Mouse (Mus musculus) G1E (cell line): ENCODE data around the gene Armc9. TPM values are rescaled to one million over a fixed set of nuclear protein-coding genes. Genes with fewer than 3 reads are reported as not detected.
A peak's percentile ranks its signal among the peaks of the same experiment; 100 is the strongest.

ENCODE experiments used
- ATAC-seq: 2 replicates; pipeline ENCODE4 v1.8.0; 2016; ENCODE audit warnings: mild to moderate bottlenecking; ENCODE audit not compliant: insufficient number of reproducible peaks, poor library complexity, low FRiP score, severe bottlenecking; ENCODE audit errors: extremely low read depth
- DNase-seq: peaks from one replicate; pipeline ENCODE4 v3.0.0; 2012; ENCODE audit warnings: low spot score
- H3K27me3 ChIP-seq: 2 replicates; pipeline ENCODE4 v1.6.1; 2012; ENCODE audit warnings: mild to moderate bottlenecking, low read length, inconsistent platforms; ENCODE audit not compliant: insufficient read depth
- H3K36me3 ChIP-seq: replicated peaks from 2 replicates; pipeline ENCODE3; 2012; ENCODE audit warnings: mild to moderate bottlenecking, inconsistent platforms
- H3K4me1 ChIP-seq: 2 replicates; pipeline ENCODE4 v1.6.1; 2012; ENCODE audit warnings: low read depth, low read length, inconsistent platforms, mixed read lengths; ENCODE audit not compliant: insufficient read depth
- H3K4me3 ChIP-seq: 2 replicates; pipeline ENCODE4 v1.5.1; 2012; ENCODE audit warnings: low read depth, mild to moderate bottlenecking, inconsistent platforms, low read length, moderate library complexity, mixed read lengths
- H3K9me3 ChIP-seq: replicated peaks from 2 replicates; pipeline ENCODE4 v1.6.1; 2012; ENCODE audit warnings: inconsistent platforms
- CTCF ChIP-seq: IDR thresholded peaks from 2 replicates; pipeline ENCODE4 v1.5.1; 2012; ENCODE audit warnings: low read depth, low read length, inconsistent platforms, mixed read lengths
- GATA1 ChIP-seq: IDR thresholded peaks from 2 replicates; pipeline ENCODE4 v1.6.1; 2012; ENCODE audit warnings: borderline replicate concordance, low read length, inconsistent platforms, mixed read lengths
- GATA2 ChIP-seq: IDR thresholded peaks from 2 replicates; pipeline ENCODE4 v1.6.1; 2012; ENCODE audit warnings: low read depth, low read length, inconsistent platforms, borderline replicate concordance
- POLR2AphosphoS5 ChIP-seq: IDR thresholded peaks from 2 replicates; pipeline ENCODE4 v1.6.1; 2012; ENCODE audit warnings: low read depth, low read length, inconsistent platforms; ENCODE audit not compliant: insufficient replicate concordance
- TAL1 ChIP-seq: conservative IDR thresholded peaks from 2 replicates; pipeline ENCODE4 v1.6.1; 2012; ENCODE audit warnings: low read depth, low read length, inconsistent platforms, mixed read lengths
- polyA plus RNA-seq: library from polyadenylated mRNA; stranded (reverse); fragments of >175 nt; gene quantifications from 2 replicates; pipeline ENCODE4 v1.2.3, GENCODE M21; 2012
- total RNA-seq, 2 experiments: library from RNA; stranded (forward) in 1 of 2; stranded (reverse) in 1 of 2; fragments of 200-1000 nt in 1 of 2; fragments of >200 nt in 1 of 2; fragmentation: Nextera tagmentation in 1 of 2; gene quantifications; 2 replicates each; pipeline ENCODE4 v1.2.3; 2014 to 2017

Armc9 gene
- total and polyA plus RNA-seq, 3 experiments, result 4.8 to 15.0 (median 12.3) TPM

DNA sequence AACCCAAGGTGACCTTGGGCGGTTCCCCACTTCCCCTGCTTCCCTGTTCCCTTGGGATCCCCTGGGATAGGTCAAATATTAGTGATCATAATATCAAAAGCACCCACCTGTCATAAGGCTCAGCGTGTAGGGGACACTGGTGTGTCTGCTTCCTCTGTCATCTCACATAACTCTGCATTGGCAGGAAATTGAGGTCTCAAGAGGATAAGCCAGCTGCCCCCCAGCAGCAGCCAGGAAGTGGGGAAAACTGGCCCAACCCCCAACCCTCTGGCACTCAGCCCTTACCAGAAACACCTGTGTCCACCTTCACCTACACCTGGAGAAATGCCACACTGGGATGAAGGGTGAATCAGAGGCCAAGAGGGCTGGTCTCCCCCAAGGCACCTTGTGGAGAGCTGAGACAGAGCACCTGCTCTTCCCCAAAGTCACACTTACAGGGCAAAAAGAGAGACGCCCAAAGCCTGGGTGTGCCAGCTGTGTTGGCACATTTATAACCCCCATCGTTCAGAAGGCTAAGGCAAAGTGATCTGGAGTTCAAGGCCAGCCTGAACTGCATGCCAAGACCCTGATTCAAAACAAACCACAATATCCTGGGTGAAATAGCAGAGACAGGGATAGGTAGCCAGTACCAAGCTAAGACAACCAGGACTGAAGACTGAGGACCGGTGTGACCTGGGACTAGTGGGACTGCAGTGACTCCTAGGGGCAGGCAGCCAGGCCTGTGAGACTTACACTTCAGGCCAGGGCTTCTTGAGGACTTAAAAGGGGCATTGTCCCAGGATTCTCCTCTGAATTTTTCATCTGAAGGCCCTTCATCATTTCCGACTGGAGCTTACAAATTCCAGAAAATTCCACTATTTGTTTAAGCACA lies 146.9 kb downstream of the Armc9 start:
- ATAC-seq (no peak), DNase-seq (no peak)
- H3K4me1 ChIP-seq, result peaks cover 32% of the 10 kb centered on the region
- no peak overlapping the region for H3K4me3 ChIP-seq
- no peaks in the 10 kb centered on the region for H3K36me3 ChIP-seq
- TF ChIP-seq POLR2AphosphoS5 (no peak), GATA2 (no peak), TAL1 (no peak), GATA1 (no peak), CTCF (no peak)
- H3K9me3 ChIP-seq, result no peaks in the 10 kb centered on the region
- H3K27me3 ChIP-seq, result peaks cover 89% of the 10 kb centered on the region

DNA sequence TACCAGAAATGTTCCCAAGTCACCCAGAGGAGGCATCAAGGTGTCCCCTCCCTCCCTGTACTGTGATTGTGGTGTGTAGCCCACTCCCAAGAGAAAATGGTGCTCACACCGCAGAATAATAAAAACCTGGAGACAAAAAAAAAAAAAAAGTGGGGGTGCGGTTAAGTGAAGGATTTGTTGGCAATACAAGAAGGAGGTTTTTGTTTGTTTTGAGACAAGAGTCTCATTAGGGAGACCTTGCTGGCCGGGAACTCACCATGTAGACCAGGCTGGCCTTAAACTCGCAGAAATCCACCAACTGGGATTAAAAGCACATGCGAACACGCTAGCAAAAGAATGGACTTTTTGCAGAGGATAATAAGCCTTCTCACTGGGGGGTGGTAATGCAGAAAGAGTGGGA lies 148.0 kb downstream of the Armc9 start, which contains the start of gene B3gnt7:
B3gnt7 (plus strand) TSS at position 301 of the 400 bp plus-strand sequence.
- no peaks in the 10 kb centered on the region for H3K36me3 ChIP-seq
- H3K9me3 ChIP-seq, result no peaks in the 10 kb centered on the region
- H3K27me3 ChIP-seq, result peaks cover 90% of the 10 kb centered on the region
- ATAC-seq, result no peak
- peak within 1 kb of the TSS; percentile 58; the same call in 1 of the 2 replicates for H3K4me3 ChIP-seq
- TF ChIP-seq POLR2AphosphoS5, result no peak
- no peak for TF ChIP-seq CTCF
- no peak for TF ChIP-seq GATA1
- no peak for TF ChIP-seq GATA2
- TF ChIP-seq TAL1, result no peak
- peaks cover 32% of the 10 kb centered on the region for H3K4me1 ChIP-seq
- no peak for DNase-seq

DNA sequence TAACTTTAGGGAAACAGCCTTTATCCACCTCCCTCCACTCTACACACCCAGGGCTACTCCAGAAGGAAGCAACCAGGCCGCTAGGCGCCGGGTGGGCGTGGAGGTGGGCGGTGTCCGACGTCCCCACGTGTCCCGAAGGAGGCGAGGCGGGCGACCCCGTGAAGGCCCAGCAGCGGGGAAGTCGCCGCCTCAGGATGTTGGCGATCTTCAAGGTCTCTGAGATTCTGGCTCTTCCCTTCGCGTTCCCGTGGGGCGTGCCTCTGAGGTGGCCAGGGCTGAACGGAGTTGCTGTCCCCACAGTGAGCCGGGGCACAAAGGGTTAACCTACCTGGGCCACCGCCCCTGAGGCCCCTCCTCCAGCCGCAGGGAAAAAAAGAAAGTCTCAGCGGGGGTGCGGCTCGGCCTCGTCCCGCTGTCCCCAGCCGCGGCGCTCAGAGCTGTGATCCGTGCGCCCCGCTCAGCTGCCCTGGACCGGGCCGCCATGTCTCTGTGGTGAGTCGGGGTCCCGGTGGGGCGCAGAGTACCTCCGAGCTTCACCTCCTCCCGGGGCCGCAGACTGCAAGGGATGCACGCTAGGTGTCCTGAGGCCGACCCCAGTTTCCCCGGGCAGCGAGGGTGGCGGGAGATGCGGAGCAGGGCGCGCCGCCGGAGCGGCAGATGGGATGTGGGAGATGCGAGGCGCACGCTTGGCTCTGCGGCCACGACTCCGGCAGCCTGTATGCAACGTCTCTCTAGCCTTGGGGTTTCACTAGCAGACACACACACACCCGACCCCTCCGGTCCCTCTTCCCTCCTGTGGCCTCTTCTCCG lies 148.7 kb downstream of the Armc9 start:
- peak; percentile 61 for DNase-seq
- H3K4me1 ChIP-seq, result peaks cover 32% of the 10 kb centered on the region
- no peaks in the 10 kb centered on the region for H3K9me3 ChIP-seq
- ATAC-seq, result peak; percentile 32; the same call in 1 of the 2 replicates
- TF ChIP-seq GATA1, result no peak
- TF ChIP-seq CTCF, result no peak
- TF ChIP-seq GATA2, result no peak
- TF ChIP-seq POLR2AphosphoS5, result no peak
- TF ChIP-seq TAL1, result no peak
- no peaks in the 10 kb centered on the region for H3K36me3 ChIP-seq
- H3K4me3 ChIP-seq, result peak overlapping the region; percentile 58; the same call in 1 of the 2 replicates
- peaks cover 86% of the 10 kb centered on the region for H3K27me3 ChIP-seq

DNA sequence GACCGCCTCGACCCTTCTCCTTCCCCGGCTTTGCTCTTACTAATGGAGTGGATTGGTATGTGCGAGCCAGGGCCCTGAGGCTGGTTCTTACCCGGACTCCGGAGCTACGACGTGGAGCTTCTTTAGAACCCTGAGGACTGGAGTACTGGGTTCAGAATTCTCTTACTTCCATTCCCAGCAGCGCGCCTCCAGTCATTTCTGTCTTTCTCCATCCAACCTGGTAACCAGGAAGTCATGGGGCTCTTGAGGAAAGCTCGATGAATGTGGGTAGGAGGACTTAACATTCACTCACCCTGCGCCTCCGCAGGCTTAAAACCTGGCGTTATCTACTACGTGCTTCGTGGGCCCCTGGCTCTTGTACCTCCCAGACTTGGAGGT lies 149.3 kb downstream of the Armc9 start:
- Histone ChIP-seq H3K27me3 (peaks cover 84% of the 10 kb centered on the region), H3K4me3 (no peak overlapping the region), H3K36me3 (no peaks in the 10 kb centered on the region), H3K9me3 (no peaks in the 10 kb centered on the region), H3K4me1 (peaks cover 32% of the 10 kb centered on the region)
- TF ChIP-seq GATA2 (no peak), GATA1 (no peak), CTCF (no peak), TAL1 (no peak), POLR2AphosphoS5 (no peak)
- DNase-seq, result no peak
- ATAC-seq, result no peak

DNA sequence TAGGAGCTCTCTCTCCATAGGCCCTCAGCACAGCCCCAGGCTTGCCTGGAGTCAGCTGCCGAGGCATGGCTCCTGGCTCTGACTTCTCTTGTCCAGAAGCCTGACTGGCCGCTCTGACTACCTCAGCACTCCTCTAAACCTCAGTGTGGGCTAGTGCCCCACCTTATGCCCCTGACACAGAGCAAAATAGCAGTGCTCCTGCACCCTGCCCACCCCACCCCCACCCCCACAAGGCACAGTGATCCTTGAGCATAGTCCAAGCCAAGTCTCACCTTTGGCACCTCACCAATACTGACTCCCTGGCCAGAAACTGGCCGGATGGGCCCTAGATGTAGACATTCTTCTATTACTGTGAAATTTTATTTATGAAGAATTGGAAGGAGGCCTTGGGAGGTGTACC lies 152.1 kb downstream of the Armc9 start:
- TF ChIP-seq POLR2AphosphoS5 (no peak), TAL1 (no peak), GATA2 (no peak), GATA1 (no peak), CTCF (no peak)
- no peak for DNase-seq
- ATAC-seq, result no peak
- Histone ChIP-seq H3K27me3 (peaks cover 73% of the 10 kb centered on the region), H3K4me1 (peaks cover 14% of the 10 kb centered on the region), H3K9me3 (no peaks in the 10 kb centered on the region), H3K4me3 (no peak overlapping the region), H3K36me3 (no peaks in the 10 kb centered on the region)

DNA sequence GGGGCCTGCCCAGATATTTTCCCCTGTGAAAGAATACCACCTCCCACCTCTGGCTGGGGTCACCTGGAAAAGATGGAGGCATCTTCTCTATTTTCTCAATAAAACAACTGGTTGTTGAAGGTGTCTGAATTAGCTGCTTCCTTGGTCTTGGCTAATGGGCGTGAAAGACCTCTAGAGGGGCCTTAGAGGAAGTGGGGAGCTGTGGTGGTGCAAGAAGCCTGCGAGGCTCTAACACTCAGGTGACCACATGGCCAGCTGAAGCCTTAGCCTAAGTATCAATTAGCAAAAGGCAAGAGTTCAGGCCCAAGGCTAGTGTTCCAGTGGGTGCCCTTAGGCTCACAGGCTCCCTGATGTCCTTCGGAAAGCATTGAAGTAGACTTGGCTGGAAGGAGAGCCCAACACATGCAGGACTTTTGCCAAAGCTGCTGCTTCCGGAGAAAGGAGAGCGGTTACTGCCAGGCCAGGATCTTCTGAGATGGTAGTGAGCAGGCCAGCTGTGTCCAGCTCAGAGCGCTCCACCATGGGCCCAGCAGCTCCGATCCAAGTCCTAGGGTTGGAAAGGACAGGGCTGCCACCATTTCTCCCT lies 152.7 kb downstream of the Armc9 start:
- no peaks in the 10 kb centered on the region for H3K36me3 ChIP-seq
- H3K27me3 ChIP-seq, result peaks cover 67% of the 10 kb centered on the region
- DNase-seq, result no peak
- peaks cover 14% of the 10 kb centered on the region for H3K4me1 ChIP-seq
- ATAC-seq, result no peak
- H3K9me3 ChIP-seq, result no peaks in the 10 kb centered on the region
- TF ChIP-seq POLR2AphosphoS5 (no peak), GATA1 (no peak), GATA2 (no peak), CTCF (no peak), TAL1 (no peak)
- H3K4me3 ChIP-seq, result no peak overlapping the region
